In the genomic region with DNA sequence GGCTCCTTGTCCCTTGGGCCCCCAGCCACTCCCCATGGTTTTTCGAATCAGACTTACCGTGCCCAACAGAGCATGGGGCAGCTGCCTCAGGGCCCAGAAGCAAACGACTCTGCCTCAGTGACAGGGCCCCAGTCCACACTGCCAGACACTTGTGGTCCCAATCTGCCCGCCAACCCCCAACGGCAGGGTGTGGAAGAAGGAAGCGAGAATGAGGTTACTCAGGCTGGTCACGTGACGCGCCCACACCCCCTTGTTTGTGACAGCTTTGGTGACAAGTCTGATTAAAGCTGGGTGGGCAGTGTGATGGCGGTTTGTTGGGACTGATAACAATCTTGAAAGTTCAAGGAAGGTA, we compare ENCODE assay signal across 8 mouse cellular contexts. TPM values are rescaled to one million over a fixed set of nuclear protein-coding genes. Genes with fewer than 3 reads are reported as not detected.
DNase-seq lines count a peak whose midpoint lies in the region; ATAC-seq and TF ChIP-seq lines count a peak whose summit lies in the region.

No protein-coding gene starts in this region.

- H3K36me3 ChIP-seq in liver, adult 2 months (ENCODE audit: control insufficient read depth, insufficient read depth, low read length) = no peaks in the 10 kb centered on the region
- no peaks in the 10 kb centered on the region for H3K36me3 ChIP-seq in hindbrain, embryonic 14.5 days (replicated peaks; ENCODE audit: control insufficient read depth, insufficient read depth)

- H3K9me3 ChIP-seq in hindbrain, embryonic 14.5 days (ENCODE audit: control insufficient read depth, low read length) = no peaks in the 10 kb centered on the region

- peak; percentile 44 for ATAC-seq in activated CD4-positive, CD25-positive, alpha-beta regulatory T cell, adult 4 months
- no peak for ATAC-seq in hindbrain, embryonic 14.5 days (ENCODE audit: low FRiP score)

- H3K79me2 ChIP-seq in liver, adult 2 months (ENCODE audit: control insufficient read depth, insufficient read depth, low read length) = no peaks in the 10 kb centered on the region

- no peak overlapping the region for H3K4me2 ChIP-seq in hindbrain, embryonic 14.5 days (replicated peaks)

- peak overlapping the region; percentile 24; the same call in 1 of the 2 replicates for H3K9ac ChIP-seq in liver, adult 2 months (ENCODE audit: low read depth, low read length)
- no peak overlapping the region for H3K9ac ChIP-seq in hindbrain, embryonic 14.5 days

- DNase-seq in gastrocnemius, adult 18-20 months (ENCODE audit: low spot score) = peak; percentile 26
- DNase-seq in gastrocnemius, adult 8-10 months (ENCODE audit: low spot score in 2 of 2) = no peak
- DNase-seq in liver, adult 2 months (ENCODE audit: extremely low read depth, low read depth, low spot score) = peak; percentile 15
- DNase-seq in skeletal muscle tissue, adult 2 months (ENCODE audit: low read depth, low spot score) = peak; percentile 55
- DNase-seq in urinary bladder, adult 2 months (ENCODE audit: low spot score) = no peak
- no peak for DNase-seq in cerebellum, postnatal 10 days
- no peak for DNase-seq in hindbrain, embryonic 14.5 days (ENCODE audit: low spot score)

- H3K4me1 ChIP-seq in liver, adult 2 months (ENCODE audit: control insufficient read depth, insufficient read depth, low read length) = no peaks in the 10 kb centered on the region
- H3K4me1 ChIP-seq in hindbrain, embryonic 14.5 days (replicated peaks; ENCODE audit: control insufficient read depth, insufficient read depth, low read length) = no peaks in the 10 kb centered on the region

- no peak for TF ChIP-seq CTCF in liver, adult 2 months (IDR thresholded peaks at IDR 0.05; ENCODE audit: low read depth, low read length)

- H3K27ac ChIP-seq in liver, adult 2 months (replicated peaks; ENCODE audit: insufficient read depth, low read depth, low read length) = no peak overlapping the region; the same call in 1 of the 2 replicates
- no peak overlapping the region for H3K27ac ChIP-seq in hindbrain, embryonic 14.5 days

- no peak for TF ChIP-seq POLR2A in liver, adult 2 months (IDR thresholded peaks at IDR 0.05; ENCODE audit: extremely low read depth, insufficient read depth, low read length)

- H3K4me3 ChIP-seq in liver, adult 2 months (ENCODE audit: insufficient read depth, low read depth, low read length) = peak overlapping the region; percentile 43
- no peak overlapping the region for H3K4me3 ChIP-seq in hindbrain, embryonic 14.5 days (replicated peaks; ENCODE audit: low read length)

- no peaks in the 10 kb centered on the region for H3K27me3 ChIP-seq in liver, adult 2 months (ENCODE audit: control insufficient read depth, insufficient read depth, low read length)
- no peaks in the 10 kb centered on the region for H3K27me3 ChIP-seq in hindbrain, embryonic 14.5 days (ENCODE audit: control insufficient read depth, insufficient read depth, low read length)

- 70% methylated on average over 10 of the region's 10 CpGs for WGBS in liver, adult 2 months
- WGBS in hindbrain, embryonic 14.5 days = 73% methylated on average over 10 of the region's 10 CpGs

RNA-seq across cellular contexts. Expression of a gene that starts 2.2 kb away (rescaled TPM):
- under 1 TPM; 0.85 to 0.87 TPM for total RNA-seq in gastrocnemius, adult 18-20 months (2021)
- total RNA-seq in gastrocnemius, adult 8-10 months (2022) = 1 to 10 TPM in 1 of 4 experiments, under 1 TPM in 3; 0.41 to 1.5 (median 0.48) TPM
- 100 to 1,000 TPM; 629 to 698 TPM for polyA plus RNA-seq in activated CD4-positive, CD25-positive, alpha-beta regulatory T cell, adult 4 months (2017; shearing (Covaris generic))
- total RNA-seq in liver, adult 2 months (2014; rRNA removed) = 1.1 and 2.3 TPM in 2 replicates
- polyA plus RNA-seq in liver, adult 2 months (2012; rRNA removed) = 5.4 and 6.2 TPM in 2 replicates
- polyA plus RNA-seq in urinary bladder, adult 2 months (2012; rRNA removed) = 8.2 and 10.4 TPM in 2 replicates
- 1.6 and 2.4 TPM in 2 replicates for polyA plus RNA-seq in hindbrain, embryonic 14.5 days (2014; fragmentation: Nextera tagmentation; extraction: Ambion mirVana)

RNA-seq across cellular contexts. Expression of a gene that starts 30.0 kb away (rescaled TPM):
- total RNA-seq in gastrocnemius, adult 18-20 months (2021) = 1 to 10 TPM in 1 of 2 experiments, under 1 TPM in 1; 0.93 to 1.1 TPM
- total RNA-seq in gastrocnemius, adult 8-10 months (2022) = 1 to 10 TPM in 1 of 4 experiments, under 1 TPM in 3; 0.36 to 1.1 (median 0.77) TPM
- polyA plus RNA-seq in activated CD4-positive, CD25-positive, alpha-beta regulatory T cell, adult 4 months (2017; shearing (Covaris generic)) = not detected
- 0.27 and 0.46 TPM in 2 replicates for total RNA-seq in liver, adult 2 months (2014; rRNA removed)
- 0.73 and 0.83 TPM in 2 replicates for polyA plus RNA-seq in liver, adult 2 months (2012; rRNA removed)
- 42.0 and 42.1 TPM in 2 replicates for polyA plus RNA-seq in urinary bladder, adult 2 months (2012; rRNA removed)
- polyA plus RNA-seq in hindbrain, embryonic 14.5 days (2014; fragmentation: Nextera tagmentation; extraction: Ambion mirVana) = 4.8 and 5.0 TPM in 2 replicates

RNA-seq across cellular contexts. Expression of a gene that starts 57.7 kb away (rescaled TPM):
- total RNA-seq in gastrocnemius, adult 18-20 months (2021) = 100 to 1,000 TPM; 159 to 182 TPM
- total RNA-seq in gastrocnemius, adult 8-10 months (2022) = 100 to 1,000 TPM; 156 to 185 (median 175) TPM
- 10 to 100 TPM; 23.8 to 24.5 TPM for polyA plus RNA-seq in activated CD4-positive, CD25-positive, alpha-beta regulatory T cell, adult 4 months (2017; shearing (Covaris generic))
- 121 and 133 TPM in 2 replicates for total RNA-seq in liver, adult 2 months (2014; rRNA removed)
- 104 and 121 TPM in 2 replicates for polyA plus RNA-seq in liver, adult 2 months (2012; rRNA removed)
- 214 and 229 TPM in 2 replicates for polyA plus RNA-seq in urinary bladder, adult 2 months (2012; rRNA removed)
- polyA plus RNA-seq in hindbrain, embryonic 14.5 days (2014; fragmentation: Nextera tagmentation; extraction: Ambion mirVana) = 81.5 and 92.4 TPM in 2 replicates

RNA-seq across cellular contexts. Expression of a gene that starts 58.0 kb away (rescaled TPM):
- 1 to 10 TPM; 6.8 to 8.3 TPM for total RNA-seq in gastrocnemius, adult 18-20 months (2021)
- 1 to 10 TPM; 6.3 to 6.9 (median 6.7) TPM for total RNA-seq in gastrocnemius, adult 8-10 months (2022)
- polyA plus RNA-seq in activated CD4-positive, CD25-positive, alpha-beta regulatory T cell, adult 4 months (2017; shearing (Covaris generic)) = 10 to 100 TPM in 1 of 2 experiments, 1 to 10 TPM in 1; 8.0 to 18.9 TPM
- total RNA-seq in liver, adult 2 months (2014; rRNA removed) = 6.0 and 7.7 TPM in 2 replicates
- polyA plus RNA-seq in liver, adult 2 months (2012; rRNA removed) = 6.3 and 9.0 TPM in 2 replicates
- polyA plus RNA-seq in urinary bladder, adult 2 months (2012; rRNA removed) = 17.0 and 22.8 TPM in 2 replicates
- polyA plus RNA-seq in hindbrain, embryonic 14.5 days (2014; fragmentation: Nextera tagmentation; extraction: Ambion mirVana) = 33.0 and 37.1 TPM in 2 replicates

Comparison
In these comparisons a context has a peak if more than half of its experiments do, and no peak if none do; other contexts are left out.
1. DNase-seq: peak in gastrocnemius, adult 18-20 months (single experiment), liver, adult 2 months (single experiment) and skeletal muscle tissue, adult 2 months (single experiment); none in gastrocnemius, adult 8-10 months (0 of 2), urinary bladder, adult 2 months (single experiment), cerebellum, postnatal 10 days (0 of 2) and hindbrain, embryonic 14.5 days (single experiment).
2. RNA of a gene that starts 2.2 kb away (polyA plus RNA-seq): 629 to 698 TPM in activated CD4-positive, CD25-positive, alpha-beta regulatory T cell, adult 4 months; 8.2 to 10.4 TPM in urinary bladder, adult 2 months, 5.4 to 6.2 TPM in liver, adult 2 months and 1.6 to 2.4 TPM in hindbrain, embryonic 14.5 days; every median in the first group is over 10 times any median in the second.